Mouse (Mus musculus) ES-Bruce4 (cell line): ENCODE measurements around the gene Nudt3. TPM values are rescaled to one million over a fixed set of nuclear protein-coding genes. Genes with fewer than 3 reads are reported as not detected.
A peak's percentile ranks its signal among the peaks of the same experiment; 100 is the strongest.

Source experiments
- H3K27ac ChIP-seq: 2 replicates; pipeline ENCODE4 v1.5.1; 2012; ENCODE audit warnings: low read length, inconsistent platforms; ENCODE audit not compliant: insufficient read depth
- H3K27me3 ChIP-seq: 2 replicates; pipeline ENCODE4 v1.6.1; 2012; ENCODE audit warnings: mild to moderate bottlenecking, low read length, inconsistent platforms; ENCODE audit not compliant: control insufficient read depth, poor library complexity, insufficient read depth, severe bottlenecking
- H3K36me3 ChIP-seq: 2 replicates; pipeline ENCODE4 v1.6.1; 2012; ENCODE audit warnings: inconsistent platforms, mild to moderate bottlenecking, low read length, moderate library complexity; ENCODE audit not compliant: control insufficient read depth, poor library complexity, insufficient read depth, severe bottlenecking
- H3K4me1 ChIP-seq: one replicate; pipeline ENCODE4 v1.8.1; 2011; ENCODE audit warnings: low read length; ENCODE audit not compliant: control insufficient read depth, insufficient read depth
- H3K4me3 ChIP-seq: 2 replicates; pipeline ENCODE4 v1.5.1; 2011; ENCODE audit warnings: low read depth, mild to moderate bottlenecking, low read length
- H3K9ac ChIP-seq: 2 replicates; pipeline ENCODE4 v1.6.1; 2012; ENCODE audit warnings: low read depth, mild to moderate bottlenecking, inconsistent platforms; ENCODE audit not compliant: poor library complexity, severe bottlenecking
- H3K9me3 ChIP-seq: replicated peaks from 2 replicates; pipeline ENCODE4 v1.6.1; 2012; ENCODE audit warnings: mild to moderate bottlenecking, low read length, inconsistent platforms; ENCODE audit not compliant: control insufficient read depth, poor library complexity, insufficient read depth, severe bottlenecking
- CTCF ChIP-seq: IDR thresholded peaks from one replicate; pipeline ENCODE4 v1.8.1; 2011; ENCODE audit warnings: low read depth, low read length
- EP300 ChIP-seq: IDR thresholded peaks from 2 replicates; pipeline ENCODE4 v1.6.1; 2011; ENCODE audit warnings: low read depth, low read length; ENCODE audit not compliant: insufficient read depth
- POLR2A ChIP-seq: IDR thresholded peaks from one replicate; pipeline ENCODE4 v1.8.1; 2011; ENCODE audit warnings: low read length; ENCODE audit not compliant: insufficient read depth
- polyA plus RNA-seq: library from polyadenylated mRNA; stranded (reverse); fragments of >200 nt; gene quantifications from 2 replicates; pipeline ENCODE4 v1.2.4, GENCODE M21; 2011; ENCODE audit warnings: low read depth; ENCODE audit not compliant: missing spikeins, insufficient read depth, insufficient read length

The Nudt3 gene
- polyA plus RNA-seq, 1 experiment, result 68.8 TPM

- Histone ChIP-seq H3K36me3 (no peaks in the 10 kb centered on the region), H3K4me1 (no peaks in the 10 kb centered on the region), H3K27me3 (no peaks in the 10 kb centered on the region), H3K27ac (no peak overlapping the region), H3K9me3 (no peaks in the 10 kb centered on the region), H3K4me3 (no peak overlapping the region), H3K9ac (no peak overlapping the region)
- TF ChIP-seq POLR2A (no peak), CTCF (no peak), EP300 (no peak)
These were observed 81.3 kb downstream of the Nudt3 start for GRCm38 (mm10) chr17:27541984-27542383.

DNA sequence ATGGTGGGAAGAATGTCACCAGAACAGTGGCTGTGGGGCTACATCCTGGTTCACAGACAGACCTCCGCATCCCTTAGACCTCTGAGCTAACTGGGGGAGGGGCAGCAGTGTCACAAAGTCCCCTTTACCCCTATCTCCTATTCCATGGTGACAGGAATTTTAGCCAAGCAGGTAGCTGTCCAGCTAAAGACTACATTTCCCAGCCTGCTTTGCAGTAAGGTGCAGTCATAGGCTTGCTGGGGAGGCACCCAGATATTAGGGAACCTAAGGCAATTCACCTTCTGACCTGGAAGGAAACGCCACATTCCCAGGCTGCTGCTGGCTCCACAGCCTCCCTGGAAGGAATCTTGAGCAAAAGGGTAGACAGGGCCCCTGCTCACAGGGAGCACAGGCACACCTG, 82.0 kb downstream of the Nudt3 start:
- Histone ChIP-seq H3K9ac (no peak overlapping the region), H3K9me3 (no peaks in the 10 kb centered on the region), H3K27ac (no peak overlapping the region), H3K36me3 (no peaks in the 10 kb centered on the region), H3K27me3 (no peaks in the 10 kb centered on the region), H3K4me3 (peak overlapping the region; percentile 2; the same call in 1 of the 2 replicates), H3K4me1 (no peaks in the 10 kb centered on the region)
- TF ChIP-seq EP300, result no peak
- no peak for TF ChIP-seq CTCF
- TF ChIP-seq POLR2A, result no peak

GRCm38 (mm10) chr17:27534718-27535117, 88.6 kb downstream of the Nudt3 start:
- no peak overlapping the region for H3K27ac ChIP-seq
- no peak overlapping the region for H3K9ac ChIP-seq
- no peaks in the 10 kb centered on the region for H3K9me3 ChIP-seq
- H3K36me3 ChIP-seq, result no peaks in the 10 kb centered on the region
- no peak for TF ChIP-seq POLR2A
- TF ChIP-seq EP300, result 0 out of 2 replicates have a peak, but pooled peaks have one; percentile 39
- peak; percentile 99 for TF ChIP-seq CTCF
- no peaks in the 10 kb centered on the region for H3K27me3 ChIP-seq
- H3K4me1 ChIP-seq, result no peaks in the 10 kb centered on the region
- H3K4me3 ChIP-seq, result no peak overlapping the region

- no peak for TF ChIP-seq POLR2A
- TF ChIP-seq CTCF, result peak; percentile 37
- H3K9me3 ChIP-seq, result no peaks in the 10 kb centered on the region
- no peak overlapping the region for H3K27ac ChIP-seq
- H3K9ac ChIP-seq, result no peak overlapping the region
- no peaks in the 10 kb centered on the region for H3K27me3 ChIP-seq
- no peak overlapping the region for H3K4me3 ChIP-seq
- peaks cover 6% of the 10 kb centered on the region for H3K4me1 ChIP-seq
- H3K36me3 ChIP-seq, result no peaks in the 10 kb centered on the region
These were observed 89.9 kb downstream of the Nudt3 start for GRCm38 (mm10) chr17:27533354-27533753.

DNA sequence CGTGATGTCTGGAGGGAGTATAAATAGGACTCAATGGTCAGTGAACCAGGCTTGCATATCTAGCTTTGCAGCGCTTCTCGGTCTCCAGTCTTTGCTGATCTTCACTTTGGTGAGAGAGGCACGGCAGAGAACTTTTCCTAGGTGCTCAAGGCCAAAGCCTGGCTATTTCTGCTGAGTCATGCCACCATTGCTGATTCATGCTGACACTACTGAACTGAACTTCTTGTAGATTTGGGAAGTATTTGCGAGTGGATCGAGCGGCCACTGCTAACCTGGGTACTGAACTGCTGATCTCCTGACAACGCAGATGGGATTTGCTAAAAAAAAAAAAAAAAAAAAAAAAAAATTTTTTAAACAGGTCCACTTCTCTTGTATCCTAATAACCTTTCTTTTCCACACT, 91.2 kb downstream of the Nudt3 start:
- TF ChIP-seq EP300 (0 out of 2 replicates have a peak, but pooled peaks have one; percentile 56), POLR2A (no peak), CTCF (no peak)
- Histone ChIP-seq H3K27me3 (no peaks in the 10 kb centered on the region), H3K36me3 (no peaks in the 10 kb centered on the region), H3K4me3 (no peak overlapping the region), H3K27ac (peak overlapping the region; percentile 73), H3K4me1 (peaks cover 6% of the 10 kb centered on the region), H3K9ac (no peak overlapping the region), H3K9me3 (no peaks in the 10 kb centered on the region)

Other genes starting within 250 kb of the Nudt3 start
- gene Grm4, start 102.1 kb downstream of the Nudt3 start, polyA plus RNA-seq, result 0.49 and 0.63 TPM in 2 replicates
- gene Hmga1, start 67.0 kb downstream of the Nudt3 start, polyA plus RNA-seq, result 933 and 989 TPM in 2 replicates
- gene AI413582, start 57.7 kb downstream of the Nudt3 start, polyA plus RNA-seq, result 14.4 and 16.8 TPM in 2 replicates
- not detected in 2 replicates for gene RPS10-NUDT3, start 11.7 kb upstream of the Nudt3 start, polyA plus RNA-seq
- gene Rps10, start 13.2 kb upstream of the Nudt3 start, polyA plus RNA-seq, result 2,622 and 2,876 TPM in 2 replicates
- gene Pacsin1, start 32.0 kb upstream of the Nudt3 start, polyA plus RNA-seq, result 16.0 and 16.8 TPM in 2 replicates
- gene Spdef, start 105.5 kb upstream of the Nudt3 start, polyA plus RNA-seq, result 1.2 and 1.4 TPM in 2 replicates
- 90.6 and 95.0 TPM in 2 replicates for gene D17Wsu92e, start 197.2 kb upstream of the Nudt3 start, polyA plus RNA-seq
- gene Snrpc, start 214.7 kb upstream of the Nudt3 start, polyA plus RNA-seq, result 266 and 268 TPM in 2 replicates
- 18.4 and 22.3 TPM in 2 replicates for gene Uhrf1bp1, start 232.9 kb upstream of the Nudt3 start, polyA plus RNA-seq